Comparison of ENCODE assay signal across 7 mouse cellular contexts in genomic region chr12:89134333-89134732, GRCm38 (mm10).
A peak's percentile ranks its signal among the peaks of the same experiment; 100 is the strongest.
DNase-seq lines count a peak whose midpoint lies in the region; ATAC-seq lines count a peak whose summit lies in the region.

No protein-coding gene starts in this region.

- no peaks in the 10 kb centered on the region for H3K9me3 ChIP-seq in kidney, embryonic 16.5 days (ENCODE audit: low read length)
- H3K9me3 ChIP-seq in liver, embryonic 16.5 days (replicated peaks; ENCODE audit: control insufficient read depth, low read length) = no peaks in the 10 kb centered on the region

- WGBS in kidney, embryonic 16.5 days = 78% methylated on average over 2 of the region's 2 CpGs
- WGBS in liver, embryonic 16.5 days (ENCODE audit: insufficient replicate concordance) = 48% methylated on average over 2 of the region's 2 CpGs

- ATAC-seq in kidney, embryonic 16.5 days (ENCODE audit: low FRiP score, low TSS enrichment) = no peak
- ATAC-seq in liver, embryonic 16.5 days (ENCODE audit: low read depth) = peak; percentile 61
- ATAC-seq in monocyte, adult 5-6 weeks (replicated peaks; ENCODE audit: insufficient number of reproducible peaks, low FRiP score, low TSS enrichment, poor library complexity, severe bottlenecking) = no peak

- no peak overlapping the region for H3K27ac ChIP-seq in kidney, embryonic 16.5 days (ENCODE audit: low read length)
- no peak overlapping the region for H3K27ac ChIP-seq in liver, embryonic 16.5 days (ENCODE audit: low read length)

- H3K4me3 ChIP-seq in kidney, embryonic 16.5 days (ENCODE audit: low read length) = no peak overlapping the region
- no peak overlapping the region for H3K4me3 ChIP-seq in liver, embryonic 16.5 days (ENCODE audit: low read depth, low read length)

- H3K36me3 ChIP-seq in kidney, embryonic 16.5 days (ENCODE audit: insufficient read depth, low read length) = no peaks in the 10 kb centered on the region
- H3K36me3 ChIP-seq in liver, embryonic 16.5 days (ENCODE audit: control insufficient read depth, insufficient read depth) = no peaks in the 10 kb centered on the region

- no peak overlapping the region for H3K4me2 ChIP-seq in kidney, embryonic 16.5 days (replicated peaks; ENCODE audit: low read depth, low read length)
- no peak overlapping the region for H3K4me2 ChIP-seq in liver, embryonic 16.5 days (ENCODE audit: low read depth, low read length)

- no peaks in the 10 kb centered on the region for H3K4me1 ChIP-seq in kidney, embryonic 16.5 days (ENCODE audit: insufficient read depth, low read length)
- no peaks in the 10 kb centered on the region for H3K4me1 ChIP-seq in liver, embryonic 16.5 days (ENCODE audit: control insufficient read depth, low read depth, low read length)

- no peak overlapping the region for H3K9ac ChIP-seq in kidney, embryonic 16.5 days (replicated peaks; ENCODE audit: low read length)
- no peak overlapping the region for H3K9ac ChIP-seq in liver, embryonic 16.5 days (ENCODE audit: low read depth, low read length)

- peak; percentile 49 for DNase-seq in kidney, adult 9 months
- DNase-seq in MEL-GATA-1-ER (ENCODE audit: extremely low read depth, low read depth) = peak; percentile 2
- peak; percentile 13 for DNase-seq in c-Kit-positive CD71-positive TER-119-negative erythroid progenitor cells, embryonic 14.5 days (ENCODE audit: low read depth)
- DNase-seq in gastrocnemius, postnatal 4 days (ENCODE audit: low spot score in 2 of 2) = no peak

- no peaks in the 10 kb centered on the region for H3K27me3 ChIP-seq in kidney, embryonic 16.5 days (ENCODE audit: insufficient read depth, low read length)
- H3K27me3 ChIP-seq in liver, embryonic 16.5 days (ENCODE audit: control insufficient read depth, insufficient read depth, low read depth, low read length) = no peaks in the 10 kb centered on the region

Comparison
In these comparisons a context has a peak if more than half of its experiments do, and no peak if none do; other contexts are left out.
1. DNase-seq: peak in kidney, adult 9 months (single experiment), MEL-GATA-1-ER (single experiment) and c-Kit-positive CD71-positive TER-119-negative erythroid progenitor cells, embryonic 14.5 days (single experiment); none in gastrocnemius, postnatal 4 days (0 of 2).